Comparison of ENCODE assay signal across 28 mouse cellular contexts in the genomic region with DNA sequence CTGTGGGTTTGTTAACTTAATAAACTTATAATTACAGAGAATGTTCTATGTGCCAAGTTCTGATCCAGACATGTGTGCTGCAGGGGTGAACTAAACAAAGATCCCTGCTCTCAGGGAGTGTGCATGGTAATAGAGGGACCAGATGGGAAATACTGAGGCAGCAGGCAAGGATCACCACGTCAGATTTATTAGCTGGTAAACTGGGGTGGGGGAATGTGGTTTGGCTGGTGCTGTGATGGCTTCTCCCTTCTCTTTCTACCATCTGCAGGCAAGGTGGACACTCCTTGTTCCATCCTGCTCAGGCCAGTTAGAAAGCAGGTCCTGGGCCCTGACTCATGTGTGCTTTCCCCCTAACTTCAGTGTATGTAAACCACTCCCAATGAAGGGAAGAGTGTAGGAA. TPM values are rescaled to one million over a fixed set of nuclear protein-coding genes. Genes with fewer than 3 reads are reported as not detected.
A peak's percentile ranks its signal among the peaks of the same experiment; 100 is the strongest.
DNase-seq lines count a peak whose midpoint lies in the region; ATAC-seq and TF ChIP-seq lines count a peak whose summit lies in the region.
"Had no signal": no experiment of that assay in that cellular context is flagged by ENCODE, and none has a peak within 500 bp of the region (broad histone marks: within the 10 kb centered on the region; RNA-seq: fewer than 3 reads in every experiment).

No protein-coding gene starts in this region.

- TF ChIP-seq CTCF in embryonic fibroblast, embryonic 13.5 days (IDR thresholded peaks at IDR 0.05; ENCODE audit: borderline replicate concordance, insufficient read depth, low read length): no peak

- TF ChIP-seq POLR2A in embryonic fibroblast, embryonic 13.5 days (IDR thresholded peaks at IDR 0.05; ENCODE audit: low read depth, low read length): no peak

- H3K4me3 ChIP-seq in intestine, embryonic 15.5 days (replicated peaks): no peak overlapping the region
- H3K4me3 ChIP-seq in intestine, embryonic 16.5 days (ENCODE audit: low read length): no peak overlapping the region
- no peak overlapping the region for H3K4me3 ChIP-seq in limb, embryonic 13.5 days
- H3K4me3 ChIP-seq in limb, embryonic 10.5 days: no peak overlapping the region
- no peak overlapping the region for H3K4me3 ChIP-seq in embryonic fibroblast, embryonic 13.5 days (ENCODE audit: insufficient read depth, low read length)
- H3K4me3 ChIP-seq in midbrain, embryonic 11.5 days (ENCODE audit: low read depth, low read length): no peak overlapping the region
- H3K4me3 ChIP-seq: heart, embryonic 13.5 days; hindbrain, embryonic 15.5 days; left cerebral cortex, adult 2 months; neural tube, embryonic 15.5 days had no signal

- no peak for DNase-seq in limb, embryonic 10.5 days (ENCODE audit: low spot score)
- no peak for DNase-seq in c-Kit-positive CD71-positive TER-119-positive erythroid progenitor cells, embryonic 14.5 days (ENCODE audit: low spot score)
- DNase-seq in midbrain, embryonic 11.5 days (ENCODE audit: low spot score, missing footprints): no peak
- DNase-seq: adrenal gland, postnatal 10 days; cerebellum, adult 11 months; cerebellum, adult 9-10 months; cerebellum, postnatal 36 days; gastrocnemius, postnatal 36 days; kidney, adult 9 months; kidney, postnatal 10 days; liver; lung, adult 2 months; midbrain, embryonic 14.5 days; retina, postnatal 1 day; right cerebral cortex, postnatal 14 days had no signal

- H3K36me3 ChIP-seq in intestine, embryonic 15.5 days: no peaks in the 10 kb centered on the region
- H3K36me3 ChIP-seq in intestine, embryonic 16.5 days (ENCODE audit: control insufficient read depth, insufficient read depth, low read length): no peaks in the 10 kb centered on the region
- no peaks in the 10 kb centered on the region for H3K36me3 ChIP-seq in limb, embryonic 13.5 days
- H3K36me3 ChIP-seq in limb, embryonic 10.5 days: no peaks in the 10 kb centered on the region
- no peaks in the 10 kb centered on the region for H3K36me3 ChIP-seq in midbrain, embryonic 11.5 days (ENCODE audit: control insufficient read depth, insufficient read depth, low read length)
- H3K36me3 ChIP-seq: heart, embryonic 13.5 days; hindbrain, embryonic 15.5 days; neural tube, embryonic 15.5 days had no signal

- no peaks in the 10 kb centered on the region for H3K4me1 ChIP-seq in intestine, embryonic 15.5 days (replicated peaks)
- H3K4me1 ChIP-seq in intestine, embryonic 16.5 days (ENCODE audit: control insufficient read depth, insufficient read depth, low read length): peaks cover 3% of the 10 kb centered on the region
- peaks cover 14% of the 10 kb centered on the region for H3K4me1 ChIP-seq in limb, embryonic 13.5 days
- no peaks in the 10 kb centered on the region for H3K4me1 ChIP-seq in limb, embryonic 10.5 days
- peaks cover 13% of the 10 kb centered on the region for H3K4me1 ChIP-seq in embryonic fibroblast, embryonic 13.5 days (ENCODE audit: control insufficient read depth, insufficient read depth, low read length)
- no peaks in the 10 kb centered on the region for H3K4me1 ChIP-seq in midbrain, embryonic 11.5 days (ENCODE audit: control insufficient read depth, insufficient read depth, low read length)
- H3K4me1 ChIP-seq: hindbrain, embryonic 15.5 days; neural tube, embryonic 15.5 days had no signal

- 37% methylated on average over 1 of the region's 1 CpGs for WGBS in intestine, embryonic 15.5 days
- 34% methylated on average over 1 of the region's 1 CpGs for WGBS in intestine, embryonic 16.5 days
- 4% methylated on average over 1 of the region's 1 CpGs for WGBS in limb, embryonic 13.5 days
- 20% methylated on average over 1 of the region's 1 CpGs for WGBS in limb, embryonic 10.5 days
- 67% methylated on average over 1 of the region's 1 CpGs for WGBS in midbrain, embryonic 11.5 days

- no peaks in the 10 kb centered on the region for H3K9me3 ChIP-seq in intestine, embryonic 15.5 days
- H3K9me3 ChIP-seq in intestine, embryonic 16.5 days (ENCODE audit: control insufficient read depth, low read length): no peaks in the 10 kb centered on the region
- H3K9me3 ChIP-seq in limb, embryonic 13.5 days: no peaks in the 10 kb centered on the region
- no peaks in the 10 kb centered on the region for H3K9me3 ChIP-seq in limb, embryonic 10.5 days (replicated peaks)
- no peaks in the 10 kb centered on the region for H3K9me3 ChIP-seq in midbrain, embryonic 11.5 days (ENCODE audit: control insufficient read depth, low read length)
- H3K9me3 ChIP-seq: heart, embryonic 13.5 days; hindbrain, embryonic 15.5 days; neural tube, embryonic 15.5 days had no signal

- no peaks in the 10 kb centered on the region for H3K27me3 ChIP-seq in intestine, embryonic 15.5 days (replicated peaks)
- H3K27me3 ChIP-seq in intestine, embryonic 16.5 days (replicated peaks; ENCODE audit: control insufficient read depth, insufficient read depth, low read length): no peaks in the 10 kb centered on the region
- no peaks in the 10 kb centered on the region for H3K27me3 ChIP-seq in limb, embryonic 13.5 days
- no peaks in the 10 kb centered on the region for H3K27me3 ChIP-seq in limb, embryonic 10.5 days (ENCODE audit: low read depth, poor library complexity, severe bottlenecking)
- H3K27me3 ChIP-seq in midbrain, embryonic 11.5 days (ENCODE audit: control insufficient read depth, insufficient read depth, low read length): no peaks in the 10 kb centered on the region
- H3K27me3 ChIP-seq: CH12.LX; hindbrain, embryonic 15.5 days; neural tube, embryonic 15.5 days had no signal

- H3K9ac ChIP-seq in intestine, embryonic 15.5 days: no peak overlapping the region
- H3K9ac ChIP-seq in intestine, embryonic 16.5 days (ENCODE audit: low read depth, low read length): no peak overlapping the region
- H3K9ac ChIP-seq in limb, embryonic 13.5 days: no peak overlapping the region
- no peak overlapping the region for H3K9ac ChIP-seq in midbrain, embryonic 11.5 days (ENCODE audit: low read length)
- H3K9ac ChIP-seq: heart, embryonic 13.5 days; hindbrain, embryonic 15.5 days; liver, embryonic 14.5 days; neural tube, embryonic 15.5 days had no signal

- no peak overlapping the region for H3K27ac ChIP-seq in intestine, embryonic 15.5 days
- H3K27ac ChIP-seq in intestine, embryonic 16.5 days (ENCODE audit: low read length): no peak overlapping the region
- H3K27ac ChIP-seq in limb, embryonic 13.5 days: no peak overlapping the region
- no peak overlapping the region for H3K27ac ChIP-seq in limb, embryonic 10.5 days
- H3K27ac ChIP-seq in embryonic fibroblast, embryonic 13.5 days (ENCODE audit: insufficient read depth, low read length): peak overlapping the region; percentile 88
- no peak overlapping the region for H3K27ac ChIP-seq in midbrain, embryonic 11.5 days (ENCODE audit: low read depth, low read length)
- H3K27ac ChIP-seq: heart, embryonic 13.5 days; hindbrain, embryonic 15.5 days; left cerebral cortex, adult 2 months; liver, embryonic 14.5 days; macrophage; neural tube, embryonic 15.5 days had no signal

- peak; percentile 32; the same call in 1 of the 2 replicates for ATAC-seq in intestine, embryonic 15.5 days
- ATAC-seq in intestine, embryonic 16.5 days: no peak
- ATAC-seq in limb, embryonic 13.5 days (ENCODE audit: low FRiP score, low read depth): peak; percentile 80; the same call in 1 of the 2 replicates
- no peak for ATAC-seq in midbrain, embryonic 11.5 days (ENCODE audit: low FRiP score)
- ATAC-seq: forebrain, embryonic 16.5 days had no signal

- no peak overlapping the region for H3K4me2 ChIP-seq in intestine, embryonic 15.5 days (replicated peaks)
- no peak overlapping the region for H3K4me2 ChIP-seq in intestine, embryonic 16.5 days (ENCODE audit: low read depth, low read length)
- no peak overlapping the region for H3K4me2 ChIP-seq in limb, embryonic 13.5 days (replicated peaks)
- H3K4me2 ChIP-seq in midbrain, embryonic 11.5 days: no peak overlapping the region
- H3K4me2 ChIP-seq: heart, embryonic 13.5 days; hindbrain, embryonic 15.5 days; neural tube, embryonic 15.5 days had no signal

RNA-seq across cellular contexts. Expression of a gene that starts 41.7 kb away (rescaled TPM):
- 39.1 and 43.5 TPM in 2 replicates for polyA plus RNA-seq in intestine, embryonic 15.5 days (2015; fragmentation: Nextera tagmentation; extraction: Ambion mirVana)
- 38.1 and 39.4 TPM in 2 replicates for polyA plus RNA-seq in intestine, embryonic 16.5 days (2015; fragmentation: Nextera tagmentation; extraction: Ambion mirVana)
- polyA plus RNA-seq in limb, embryonic 13.5 days (2015; fragmentation: Nextera tagmentation; extraction: Ambion mirVana): 57.5 and 58.4 TPM in 2 replicates
- 0.31 and 1.7 TPM in 2 replicates for polyA plus RNA-seq in limb, embryonic 10.5 days (2016; fragmentation: Nextera tagmentation; extraction: Ambion mirVana)
- 4.9 and 9.6 TPM in 2 replicates for polyA plus RNA-seq in embryonic fibroblast, embryonic 13.5 days (2011; ENCODE audit: insufficient read length, low read depth, missing spikeins)
- 1.8 and 1.9 TPM in 2 replicates for polyA plus RNA-seq in midbrain, embryonic 11.5 days (2014; fragmentation: Nextera tagmentation; extraction: Ambion mirVana)
- polyA plus RNA-seq: C2C12, macrophage had no signal

RNA-seq across cellular contexts. Expression of a gene that starts 55.9 kb away (rescaled TPM):
- 6.7 and 7.8 TPM in 2 replicates for polyA plus RNA-seq in intestine, embryonic 15.5 days (2015; fragmentation: Nextera tagmentation; extraction: Ambion mirVana)
- 2.7 and 3.4 TPM in 2 replicates for polyA plus RNA-seq in intestine, embryonic 16.5 days (2015; fragmentation: Nextera tagmentation; extraction: Ambion mirVana)
- 22.6 and 25.7 TPM in 2 replicates for polyA plus RNA-seq in limb, embryonic 13.5 days (2015; fragmentation: Nextera tagmentation; extraction: Ambion mirVana)
- 16.0 and 16.4 TPM in 2 replicates for polyA plus RNA-seq in limb, embryonic 10.5 days (2016; fragmentation: Nextera tagmentation; extraction: Ambion mirVana)
- polyA plus RNA-seq in embryonic fibroblast, embryonic 13.5 days (2011; ENCODE audit: insufficient read length, low read depth, missing spikeins): 5.8 and 7.7 TPM in 2 replicates
- 25.2 and 25.5 TPM in 2 replicates for polyA plus RNA-seq in midbrain, embryonic 11.5 days (2014; fragmentation: Nextera tagmentation; extraction: Ambion mirVana)
- polyA plus RNA-seq: macrophage had no signal

Comparison
In these comparisons a context has a peak if more than half of its experiments do, and no peak if none do; other contexts are left out.
1. ATAC-seq: peak in intestine, embryonic 15.5 days (single experiment) and limb, embryonic 13.5 days (single experiment); none in intestine, embryonic 16.5 days (single experiment) and midbrain, embryonic 11.5 days (single experiment).